Mouse (Mus musculus) mammary gland, adult 2 months (tissue): ENCODE results near the gene Cgrrf1. TPM values are rescaled to one million over a fixed set of nuclear protein-coding genes. Genes with fewer than 3 reads are reported as not detected.

Experiments
- polyA plus RNA-seq: library from polyadenylated mRNA; depleted of rRNA; stranded (reverse); fragments of >200 nt; gene quantifications from 2 replicates; pipeline ENCODE4 v1.2.3, GENCODE M21; 2012; ENCODE audit warnings: low replicate concordance; rRNA removed

The Cgrrf1 gene
- 14.6 and 24.9 TPM in 2 replicates for polyA plus RNA-seq

DNA sequence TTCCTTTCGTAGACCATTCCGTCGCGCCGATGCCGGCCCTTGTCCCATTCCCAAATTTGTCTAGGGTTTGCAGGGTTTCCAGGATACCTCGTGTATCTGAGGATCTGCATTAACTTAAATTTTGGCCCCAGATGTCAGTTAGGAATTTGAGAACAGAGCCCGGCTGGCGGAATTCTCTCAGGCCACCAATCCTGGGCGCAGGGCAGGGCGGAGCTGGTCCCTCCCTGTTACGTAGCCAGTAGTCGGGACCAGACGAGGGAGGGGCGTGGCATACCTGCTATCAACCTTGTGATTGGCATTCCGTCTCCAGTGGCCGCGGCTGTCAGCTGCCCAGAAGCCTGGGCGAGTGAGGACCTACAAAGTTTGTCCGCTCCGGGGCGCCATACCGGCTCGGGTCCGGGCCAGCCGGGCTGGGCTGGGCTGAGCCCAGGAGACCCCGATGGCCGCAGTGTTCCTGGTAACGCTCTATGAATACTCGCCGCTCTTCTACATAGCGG, at the start of gene Cgrrf1:
Gene Cgrrf1 (plus strand): TSS at position 289 of the 497 bp plus-strand sequence.

DNA sequence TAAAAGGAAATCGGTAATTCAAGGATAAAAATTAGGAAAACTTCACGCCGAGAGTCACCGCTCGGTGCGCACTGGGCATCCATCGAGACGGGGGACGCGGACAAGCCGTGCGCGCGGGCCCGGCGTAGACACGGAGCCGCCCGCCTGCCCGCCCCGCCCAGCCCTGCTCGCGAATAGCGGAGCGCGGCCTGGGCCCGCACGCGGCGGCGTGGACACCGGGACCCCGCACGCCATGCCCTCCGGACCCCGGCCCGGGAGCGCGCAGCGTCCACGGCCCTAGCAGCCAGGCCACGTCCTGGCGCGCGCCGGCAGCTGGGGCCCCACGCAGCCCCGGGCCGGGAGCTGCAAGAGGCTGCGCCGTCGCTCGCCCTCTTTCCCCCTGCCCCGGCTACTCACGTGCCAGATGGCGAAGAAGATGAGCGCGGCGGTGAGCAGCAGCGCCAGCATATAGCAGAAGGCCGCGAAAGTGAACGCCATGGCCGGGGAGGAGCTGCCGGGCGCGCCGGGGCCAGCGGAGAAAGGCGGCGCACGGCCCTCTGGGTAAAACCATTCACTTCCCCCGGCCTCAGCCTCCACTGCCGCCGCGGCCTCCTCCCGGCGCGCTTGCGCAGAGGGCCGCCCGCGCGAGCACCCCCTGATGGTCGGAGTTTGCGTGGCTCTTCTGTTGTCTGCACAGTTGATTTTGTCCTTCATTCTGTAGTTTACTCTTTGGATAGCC, 44.0 kb upstream of the Cgrrf1 start, which contains the start of gene Cnih1:
Gene Cnih1 (minus strand): TSS at position 625 of the 718 bp plus-strand sequence.

DNA sequence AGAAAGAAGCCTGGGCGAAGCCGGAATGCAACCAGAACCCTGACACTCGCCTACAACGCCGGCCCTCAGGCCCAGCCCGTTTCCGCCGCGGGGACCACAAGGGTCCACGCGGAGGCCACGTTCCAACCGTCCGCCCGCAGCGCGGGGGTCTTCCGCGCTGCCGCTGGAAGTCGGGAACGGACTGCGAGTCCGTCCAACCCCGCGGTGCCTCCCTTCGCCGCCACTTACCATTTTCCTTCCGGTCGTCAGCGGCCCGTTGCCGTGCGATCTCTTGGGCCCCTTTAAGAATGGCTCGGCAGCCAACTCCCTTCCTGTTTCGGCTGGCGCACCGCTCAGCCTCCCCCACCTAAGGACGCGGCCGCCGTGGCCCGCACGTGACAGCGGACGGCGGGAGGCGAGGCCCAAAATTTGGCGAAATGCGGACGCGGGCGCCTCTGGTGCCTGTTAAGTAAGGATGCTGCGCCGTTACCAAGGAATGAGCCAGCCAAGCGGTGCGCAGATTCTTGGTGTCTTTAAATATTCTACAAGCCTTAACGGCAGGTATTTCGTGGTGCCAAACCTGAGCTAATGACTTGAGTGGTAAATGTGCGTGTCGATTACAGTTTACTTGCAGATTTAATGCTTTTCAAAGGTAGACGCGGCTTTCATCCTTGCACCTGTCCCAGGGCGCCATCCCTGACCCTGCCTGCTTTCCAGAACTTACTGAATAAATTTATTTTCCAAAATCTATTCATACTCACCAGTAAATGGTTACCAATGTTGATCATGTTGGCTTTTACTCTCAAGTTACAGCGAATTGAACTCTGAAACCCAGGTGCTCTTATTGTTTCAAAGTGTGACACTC, 9.8 kb upstream of the Cgrrf1 start, which contains the start of gene Gmfb:
Gene Gmfb (minus strand): TSS at position 370 of the 844 bp plus-strand sequence.

DNA sequence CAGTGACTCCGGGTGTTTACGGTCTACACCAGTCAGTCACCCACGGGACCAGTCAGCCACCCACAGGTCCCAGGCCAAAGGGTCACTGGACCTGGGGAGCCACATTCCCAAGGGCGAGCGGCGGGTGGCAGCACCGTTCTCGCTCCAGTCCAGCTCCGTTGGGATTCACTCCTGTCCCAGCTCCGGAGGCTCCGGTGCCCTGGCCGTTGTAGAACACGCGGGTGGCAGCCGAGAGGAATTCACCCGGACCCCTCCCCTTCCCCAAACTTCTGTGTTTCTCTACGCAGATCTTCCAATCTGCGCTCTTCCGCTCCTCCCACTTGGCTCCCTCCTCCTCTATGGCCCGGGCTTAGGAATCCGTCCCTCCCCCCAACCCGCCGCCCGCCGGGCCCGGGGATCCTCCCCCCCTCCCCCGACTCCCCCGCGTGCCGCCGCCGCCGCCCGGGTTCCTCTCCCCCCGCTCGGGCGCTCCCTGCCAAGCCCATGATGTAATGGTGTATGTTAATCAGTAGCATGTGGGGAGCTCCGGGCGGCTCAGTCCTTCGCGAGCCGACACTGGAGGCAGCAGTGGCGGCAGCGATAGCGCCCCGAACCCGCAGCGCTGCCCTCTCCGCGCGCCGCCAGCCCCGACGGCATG, 50.6 kb downstream of the Cgrrf1 start, which contains the start of gene Samd4:
Gene Samd4 (plus strand): TSS at position 424 of the 637 bp plus-strand sequence.

Other genes with a start within 250 kb of the Cgrrf1 start
- 0.30 and 0.39 TPM in 2 replicates for gene Cdkn3, start 71.6 kb upstream of the Cgrrf1 start, polyA plus RNA-seq
- 75.0 and 117 TPM in 2 replicates for gene Cnih1, start 43.7 kb upstream of the Cgrrf1 start, polyA plus RNA-seq
- 6.5 and 20.3 TPM in 2 replicates for gene Gmfb, start 9.9 kb upstream of the Cgrrf1 start, polyA plus RNA-seq
- 10.1 and 11.1 TPM in 2 replicates for gene Samd4, start 50.7 kb downstream of the Cgrrf1 start, polyA plus RNA-seq